ENCODE assay signal across 18 mouse cellular contexts in genomic region chr2:129575113-129575512, GRCm38 (mm10). TPM values are rescaled to one million over a fixed set of nuclear protein-coding genes. Genes with fewer than 3 reads are reported as not detected.
DNase-seq lines count a peak whose midpoint lies in the region; ATAC-seq and TF ChIP-seq lines count a peak whose summit lies in the region.
"Had no signal": no experiment of that assay in that cellular context is flagged by ENCODE, and none has a peak within 500 bp of the region (broad histone marks: within the 10 kb centered on the region; RNA-seq: fewer than 3 reads in every experiment).

No protein-coding gene starts in this region.

- 93% methylated on average over 4 of the region's 4 CpGs for WGBS in forebrain, embryonic 14.5 days
- 92% methylated on average over 4 of the region's 4 CpGs for WGBS in neural tube, embryonic 15.5 days
- WGBS in intestine, embryonic 15.5 days, result 88% methylated on average over 4 of the region's 4 CpGs

- no peak for TF ChIP-seq CTCF in layer of hippocampus, adult 2 months (conservative IDR thresholded peaks at IDR 0.05)

- no peak for ATAC-seq in forebrain, embryonic 14.5 days
- peak; percentile 65 for ATAC-seq in megakaryocyte progenitor cell, adult 5-6 weeks (replicated peaks; ENCODE audit: poor library complexity)
- ATAC-seq in neural tube, embryonic 15.5 days (ENCODE audit: low FRiP score), result no peak
- ATAC-seq in intestine, embryonic 15.5 days, result no peak

- H3K4me2 ChIP-seq in forebrain, embryonic 14.5 days (ENCODE audit: low read length), result peak overlapping the region; percentile 63
- peak overlapping the region; percentile 57 for H3K4me2 ChIP-seq in neural tube, embryonic 15.5 days
- no peak overlapping the region for H3K4me2 ChIP-seq in intestine, embryonic 15.5 days (replicated peaks)

- peak overlapping the region; percentile 96 for H3K27ac ChIP-seq in layer of hippocampus, adult 2 months
- H3K27ac ChIP-seq in forebrain, embryonic 14.5 days (ENCODE audit: low read depth, low read length), result peak overlapping the region; percentile 85
- peak overlapping the region; percentile 79 for H3K27ac ChIP-seq in neural tube, embryonic 15.5 days (replicated peaks)
- no peak overlapping the region for H3K27ac ChIP-seq in intestine, embryonic 15.5 days
- H3K27ac ChIP-seq: gastrocnemius, adult 2 months; limb, embryonic 15.5 days had no signal

- H3K27me3 ChIP-seq in forebrain, embryonic 14.5 days (replicated peaks; ENCODE audit: control insufficient read depth, insufficient read depth, low read length), result no peaks in the 10 kb centered on the region
- no peaks in the 10 kb centered on the region for H3K27me3 ChIP-seq in neural tube, embryonic 15.5 days (replicated peaks)
- no peaks in the 10 kb centered on the region for H3K27me3 ChIP-seq in intestine, embryonic 15.5 days (replicated peaks)

- H3K36me3 ChIP-seq in forebrain, embryonic 14.5 days (ENCODE audit: control insufficient read depth, insufficient read depth, low read length), result no peaks in the 10 kb centered on the region
- no peaks in the 10 kb centered on the region for H3K36me3 ChIP-seq in neural tube, embryonic 15.5 days
- H3K36me3 ChIP-seq in intestine, embryonic 15.5 days, result no peaks in the 10 kb centered on the region
- H3K36me3 ChIP-seq: limb, embryonic 15.5 days had no signal

- H3K4me3 ChIP-seq in layer of hippocampus, adult 2 months, result no peak overlapping the region; the same call in 1 of the 2 replicates
- no peak overlapping the region for H3K4me3 ChIP-seq in forebrain, embryonic 14.5 days (ENCODE audit: low read depth, low read length)
- no peak overlapping the region for H3K4me3 ChIP-seq in neural tube, embryonic 15.5 days (replicated peaks)
- no peak overlapping the region for H3K4me3 ChIP-seq in intestine, embryonic 15.5 days (replicated peaks)
- H3K4me3 ChIP-seq: gastrocnemius, adult 2 months; limb, embryonic 15.5 days had no signal

- H3K4me1 ChIP-seq in forebrain, embryonic 14.5 days (ENCODE audit: control insufficient read depth, insufficient read depth, low read length), result peaks cover 17% of the 10 kb centered on the region
- H3K4me1 ChIP-seq in neural tube, embryonic 15.5 days, result peaks cover 26% of the 10 kb centered on the region
- H3K4me1 ChIP-seq in intestine, embryonic 15.5 days (replicated peaks), result 0 out of 2 replicates have a peak, but pooled peaks cover 6% of the 10 kb centered on the region

- peak overlapping the region; percentile 48; the same call in 1 of the 2 replicates for H3K9ac ChIP-seq in forebrain, embryonic 14.5 days (ENCODE audit: low read length)
- no peak overlapping the region for H3K9ac ChIP-seq in neural tube, embryonic 15.5 days (replicated peaks)
- no peak overlapping the region for H3K9ac ChIP-seq in intestine, embryonic 15.5 days
- H3K9ac ChIP-seq: limb, embryonic 15.5 days; lung, embryonic 14.5 days had no signal

- DNase-seq in layer of hippocampus, adult 2 months (ENCODE audit: low spot score in 2 of 2), result no peak
- no peak for DNase-seq in layer of hippocampus, adult 9-11 months
- DNase-seq in forebrain, embryonic 14.5 days (ENCODE audit: low spot score), result no peak
- no peak for DNase-seq in embryo, embryonic 10 days (ENCODE audit: low spot score)
- DNase-seq in adrenal gland, postnatal 25 days, result no peak
- DNase-seq: cerebellum, postnatal 36 days; gastrocnemius, adult 2 months; kidney, adult 8-10 months; lung, embryonic 14.5 days had no signal

- no peaks in the 10 kb centered on the region for H3K9me3 ChIP-seq in forebrain, embryonic 14.5 days (replicated peaks; ENCODE audit: control insufficient read depth, low read length)
- no peaks in the 10 kb centered on the region for H3K9me3 ChIP-seq in neural tube, embryonic 15.5 days (replicated peaks)
- no peaks in the 10 kb centered on the region for H3K9me3 ChIP-seq in intestine, embryonic 15.5 days
- H3K9me3 ChIP-seq: limb, embryonic 15.5 days; megakaryocyte, embryonic 14.5 days had no signal

RNA-seq across cellular contexts. Expression of gene Sirpa, which starts 17.5 kb away (rescaled TPM):
- 100 to 1,000 TPM; 279 to 289 TPM for total RNA-seq in layer of hippocampus, adult 2 months (2021)
- polyA plus RNA-seq in forebrain, embryonic 14.5 days (2014; fragmentation: Nextera tagmentation; extraction: Ambion mirVana), result 24.8 and 31.0 TPM in 2 replicates
- total RNA-seq in megakaryocyte progenitor cell, adult 5-6 weeks (2015), result 62.3 and 67.6 TPM in 2 replicates
- total RNA-seq in megakaryocyte progenitor cell, adult 5-6 weeks (2017), result 67.5 and 73.8 TPM in 2 replicates
- polyA plus RNA-seq in neural tube, embryonic 15.5 days (2015; fragmentation: Nextera tagmentation; extraction: Ambion mirVana), result 31.4 and 36.4 TPM in 2 replicates
- polyA plus RNA-seq in intestine, embryonic 15.5 days (2015; fragmentation: Nextera tagmentation; extraction: Ambion mirVana), result 21.3 and 22.1 TPM in 2 replicates
- total RNA-seq in adrenal gland, postnatal 25 days (2021), result 46.7 and 58.4 TPM in 2 replicates

RNA-seq across cellular contexts. Expression of gene F830045P16Rik, which starts 38.7 kb away (rescaled TPM):
- total RNA-seq in layer of hippocampus, adult 2 months (2021), result under 1 TPM; 0.38 to 0.54 TPM
- polyA plus RNA-seq in forebrain, embryonic 14.5 days (2014; fragmentation: Nextera tagmentation; extraction: Ambion mirVana), result not detected in 2 replicates
- total RNA-seq in megakaryocyte progenitor cell, adult 5-6 weeks (2015), result not detected in 2 replicates
- not detected in 2 replicates for total RNA-seq in megakaryocyte progenitor cell, adult 5-6 weeks (2017)
- polyA plus RNA-seq in neural tube, embryonic 15.5 days (2015; fragmentation: Nextera tagmentation; extraction: Ambion mirVana), result 0.09 TPM in 1 of 2 replicates, not detected in the other
- polyA plus RNA-seq in intestine, embryonic 15.5 days (2015; fragmentation: Nextera tagmentation; extraction: Ambion mirVana), result not detected in 2 replicates
- not detected in 2 replicates for total RNA-seq in adrenal gland, postnatal 25 days (2021)
- total RNA-seq: adrenal gland, postnatal 4 days; gastrocnemius, adult 2 months; heart, postnatal 25 days had no signal
- polyA plus RNA-seq: large intestine, adult 2 months; lung, embryonic 14.5 days; neural tube, embryonic 11.5 days had no signal
